Mouse (Mus musculus) kidney, adult 18-20 months (tissue): ENCODE measurements around the gene Ephb3.

Source experiments
- DNase-seq: peaks from one replicate; pipeline ENCODE4 v3.0.0; 2021

The Ephb3 gene

DNA sequence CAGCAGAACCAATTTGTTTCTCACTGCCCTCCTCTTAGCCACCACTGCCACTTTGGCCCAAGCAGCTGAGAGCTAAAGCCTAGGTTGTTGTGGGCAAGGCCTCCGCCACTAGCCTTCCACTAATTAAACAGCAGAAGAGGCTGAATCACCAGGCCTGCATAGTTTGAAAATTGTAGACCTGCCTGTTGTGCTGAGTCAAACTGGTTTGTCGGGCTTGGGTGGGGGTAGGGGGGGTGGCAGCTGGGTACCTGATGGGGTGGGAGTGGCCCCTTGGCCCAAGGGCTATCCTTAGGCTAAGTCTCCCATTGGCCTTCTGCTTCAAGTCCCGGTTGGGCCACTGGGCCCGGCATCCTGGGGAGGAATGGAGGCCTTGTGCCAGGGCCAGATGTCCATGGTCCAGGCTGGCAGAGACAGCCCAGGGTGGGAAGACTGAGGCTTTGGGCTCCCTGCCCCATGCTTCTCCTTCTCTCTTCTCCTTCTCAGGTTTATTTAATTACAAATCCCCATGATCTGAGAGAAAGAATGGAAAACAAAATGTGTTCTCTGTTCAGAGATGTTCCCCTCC, 3.5 kb downstream of the Ephb3 start:
- DNase-seq: no peak

DNA sequence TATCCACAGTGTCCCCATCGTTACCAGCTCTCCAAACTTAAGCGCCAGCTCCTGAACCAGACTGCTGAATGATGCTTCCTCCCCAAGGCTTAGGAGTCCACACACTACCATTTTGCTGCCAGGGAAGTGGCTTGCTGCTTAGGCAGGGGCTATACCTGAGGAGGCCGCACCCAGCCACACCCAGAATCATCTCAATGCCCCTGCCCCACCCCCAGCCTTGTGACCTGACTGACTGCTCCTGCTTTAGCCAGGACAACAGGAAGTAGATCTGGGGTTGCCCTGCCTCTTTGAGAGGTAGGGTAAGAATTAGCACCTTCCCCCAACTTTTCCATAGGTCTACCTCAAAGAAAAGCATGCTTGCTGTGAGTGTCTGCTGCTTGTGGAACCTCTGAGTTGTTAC, 4.7 kb downstream of the Ephb3 start:
- DNase-seq: no peak

DNA sequence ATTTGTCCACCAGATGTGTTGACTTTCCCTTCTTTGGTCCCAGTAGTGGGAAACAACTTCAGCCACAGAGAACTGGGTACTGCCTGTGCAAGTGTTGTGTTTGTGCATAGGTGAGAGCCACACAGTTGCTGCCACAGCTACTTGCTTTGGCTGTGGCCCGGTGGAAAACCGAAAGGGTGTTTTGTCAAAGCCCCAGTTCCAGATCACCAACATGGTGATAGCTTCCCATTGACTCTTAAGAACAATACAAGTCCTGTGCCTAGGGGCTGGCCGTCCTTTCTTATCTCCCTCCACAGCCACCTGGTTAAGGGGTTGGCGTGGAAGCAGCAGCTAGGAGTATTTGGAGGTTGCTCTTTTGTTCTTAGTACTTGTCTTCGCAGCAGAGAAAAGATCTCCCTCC, 5.6 kb downstream of the Ephb3 start:
- no peak for DNase-seq

DNA sequence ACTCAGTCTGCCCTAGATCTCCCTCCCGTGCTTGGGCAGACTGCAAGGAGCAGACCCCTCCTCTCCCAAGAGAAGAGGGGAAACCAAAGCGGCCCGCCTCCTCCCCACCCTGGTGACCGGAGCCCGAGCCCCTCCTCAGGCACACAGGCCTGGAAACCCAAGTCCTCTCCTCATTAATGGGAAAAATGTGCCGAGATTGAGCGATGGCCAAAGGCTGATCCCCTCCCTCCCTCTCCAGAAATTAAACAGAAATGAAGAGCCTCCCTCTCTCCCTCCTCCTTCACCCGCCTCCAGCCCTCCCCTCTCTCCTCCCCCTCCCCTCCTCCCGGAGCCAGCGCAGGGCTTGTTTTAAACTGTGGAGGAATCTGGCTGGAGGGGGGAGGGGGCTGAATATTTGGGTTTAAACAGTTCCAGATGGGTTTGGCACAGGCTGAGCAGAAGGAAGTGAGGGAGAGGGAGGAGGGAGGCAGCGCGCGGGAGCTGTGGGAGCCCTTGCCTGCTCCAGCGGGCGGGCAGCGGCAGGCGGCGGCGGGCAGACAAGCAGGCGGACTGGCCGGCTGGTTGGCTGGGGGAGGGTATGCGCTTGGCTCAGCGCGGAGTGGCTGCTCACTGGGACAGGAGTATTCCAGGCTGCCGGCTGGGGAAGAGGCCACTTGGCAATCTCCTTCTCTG, 6.2 kb downstream of the Ephb3 start:
- peak; percentile 78 for DNase-seq

DNA sequence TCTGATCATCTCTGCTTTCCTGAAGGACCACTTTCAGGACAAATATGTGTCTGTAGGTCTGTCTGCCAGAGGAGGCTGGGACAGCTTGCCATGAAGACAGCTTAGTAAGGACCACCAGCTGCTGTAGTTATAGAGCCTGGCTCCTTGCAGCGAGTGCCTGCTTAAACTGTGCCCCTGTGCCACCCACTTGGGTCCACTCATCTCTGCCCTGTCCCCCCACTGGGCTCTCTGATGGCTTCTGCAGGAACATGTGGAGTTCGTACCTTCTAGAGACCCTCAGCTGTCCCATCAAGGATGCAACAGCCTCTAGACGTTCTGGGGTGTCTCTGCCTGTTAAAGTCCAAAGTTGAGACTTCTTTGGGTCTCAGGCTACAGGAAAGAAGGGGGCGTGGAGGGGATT, 6.9 kb downstream of the Ephb3 start:
- no peak for DNase-seq

DNA sequence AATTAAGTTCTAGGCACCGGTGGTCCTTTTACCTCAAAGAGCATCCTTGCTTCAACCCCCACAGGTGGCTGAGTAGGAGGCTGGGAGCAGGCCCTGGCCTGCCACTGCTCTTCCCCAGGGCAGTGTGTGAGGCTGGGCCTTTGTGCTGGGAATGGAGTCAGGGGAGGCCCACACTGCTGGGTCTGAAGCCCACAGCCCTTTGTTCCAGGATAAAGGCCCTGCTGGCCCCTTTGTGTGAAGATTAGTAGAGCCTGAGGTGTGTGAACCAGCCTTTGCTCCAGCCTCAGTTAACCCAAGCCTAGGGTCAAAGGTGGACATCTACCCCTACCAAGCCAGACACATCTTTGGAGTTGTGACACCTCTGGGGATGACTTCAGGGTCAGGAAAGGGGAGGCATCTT, 7.8 kb downstream of the Ephb3 start:
- DNase-seq: no peak

DNA sequence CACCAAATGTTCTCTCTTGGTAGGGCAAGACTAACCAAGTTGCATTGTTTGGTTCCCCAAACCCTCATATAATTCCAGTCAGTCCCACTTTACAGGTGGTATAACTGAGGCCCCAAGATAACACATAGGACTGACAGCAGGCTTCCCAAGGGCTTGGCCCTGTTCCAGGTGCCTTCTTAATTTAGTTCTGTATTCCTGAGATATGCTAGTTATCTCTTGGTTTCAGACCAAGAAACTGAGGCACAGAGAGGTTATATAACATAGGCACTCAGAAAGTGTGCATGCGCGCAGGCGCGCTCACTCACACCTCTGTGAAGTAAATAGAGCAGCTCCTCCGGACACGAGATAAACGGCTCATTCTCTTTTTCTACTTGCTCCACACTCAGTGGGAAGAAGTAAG, 9.4 kb downstream of the Ephb3 start:
- no peak for DNase-seq

DNA sequence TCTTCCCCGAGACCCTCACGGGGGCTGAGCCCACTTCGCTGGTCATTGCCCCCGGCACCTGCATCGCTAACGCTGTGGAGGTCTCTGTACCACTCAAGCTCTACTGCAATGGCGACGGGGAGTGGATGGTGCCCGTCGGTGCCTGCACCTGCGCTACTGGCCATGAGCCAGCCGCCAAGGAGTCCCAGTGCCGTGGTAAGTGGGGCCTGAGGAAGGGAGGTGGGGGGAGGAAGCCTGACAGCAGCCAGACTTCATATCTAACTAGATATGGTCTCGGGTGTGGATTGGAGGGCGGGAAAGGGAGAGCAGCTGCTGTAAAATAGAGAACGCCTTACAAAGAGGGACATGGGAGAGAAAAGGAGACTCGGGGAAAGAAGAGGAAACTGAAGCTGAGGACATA, 10.2 kb downstream of the Ephb3 start:
- no peak for DNase-seq

DNA sequence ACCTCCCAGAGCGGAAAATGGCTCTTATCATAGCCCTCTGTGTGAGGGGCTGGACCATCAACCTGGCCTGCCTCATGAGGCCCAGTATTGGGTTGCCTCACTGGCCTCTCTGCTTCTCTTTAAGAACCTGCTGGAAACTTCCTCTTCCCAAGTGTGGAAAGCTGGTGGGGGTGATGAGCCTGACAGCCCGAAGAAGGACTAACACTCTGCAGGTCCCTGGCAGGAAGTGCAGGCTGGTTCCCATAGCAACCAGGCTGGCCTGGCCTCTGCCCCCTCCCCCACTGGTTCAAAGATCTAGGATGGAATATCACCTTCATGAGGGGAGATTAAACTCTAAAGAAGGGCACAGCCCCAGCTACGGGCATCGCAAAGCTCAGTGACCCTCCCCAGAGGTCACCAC, 11.5 kb downstream of the Ephb3 start:
- no peak for DNase-seq

DNA sequence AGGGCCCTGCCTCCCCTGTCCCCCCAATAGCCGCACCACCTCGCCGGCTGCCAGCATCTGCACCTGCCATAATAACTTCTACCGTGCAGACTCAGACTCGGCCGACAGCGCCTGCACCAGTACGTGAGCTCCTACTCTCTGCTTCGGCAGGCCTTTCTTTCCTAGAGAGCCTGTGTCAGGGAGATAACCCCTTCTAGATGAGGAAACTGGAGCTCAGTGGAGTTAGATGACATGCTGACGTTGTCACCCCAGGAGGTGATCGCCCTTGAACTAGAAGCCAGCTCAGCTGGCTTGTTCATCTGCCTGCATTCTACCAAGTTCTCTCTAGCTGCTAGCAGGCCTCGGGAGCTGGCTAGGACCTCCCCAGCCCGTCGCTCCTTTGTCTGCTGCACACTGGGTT, 12.7 kb downstream of the Ephb3 start:
- no peak for DNase-seq

DNA sequence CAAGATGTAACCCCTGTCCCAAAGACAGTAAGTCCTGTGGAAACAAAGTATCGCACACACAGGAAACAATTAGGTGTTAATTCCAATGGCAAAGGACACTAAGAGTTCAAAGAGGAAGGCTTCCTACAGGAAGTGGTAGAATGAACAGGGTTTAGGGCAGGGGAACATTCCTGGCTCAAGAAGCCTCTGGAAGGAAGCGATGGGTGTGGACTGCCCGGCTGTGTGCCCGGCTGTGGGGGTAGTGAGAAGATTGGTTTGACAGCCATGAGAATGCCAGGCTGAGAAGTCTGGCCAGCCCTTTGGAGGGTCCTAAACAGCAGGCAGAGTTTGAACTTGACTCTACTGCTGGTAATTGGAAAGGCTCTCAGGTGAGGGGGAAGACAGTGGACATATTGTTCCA, 15.1 kb downstream of the Ephb3 start:
- DNase-seq: no peak

DNA sequence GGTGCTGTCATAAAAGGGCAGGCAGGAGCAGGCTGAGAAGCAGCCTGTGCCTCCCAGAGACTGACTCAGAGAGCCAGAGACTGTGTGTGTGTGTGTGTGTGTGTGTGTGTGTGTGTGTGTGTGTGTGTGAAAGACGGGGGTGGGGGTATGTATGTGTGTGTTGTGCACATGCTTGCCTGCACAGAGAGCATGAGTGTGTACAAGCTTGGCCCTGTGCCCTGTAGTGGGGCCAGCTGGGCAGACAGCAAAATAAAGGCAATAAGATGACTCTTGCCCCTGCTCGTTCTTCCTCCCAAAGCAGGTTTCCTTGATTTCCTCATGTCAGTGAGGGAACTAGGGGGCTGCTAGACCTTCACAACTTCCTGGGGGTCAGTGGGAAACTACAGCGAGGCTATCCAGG, 18.5 kb downstream of the Ephb3 start:
- DNase-seq: no peak

DNA sequence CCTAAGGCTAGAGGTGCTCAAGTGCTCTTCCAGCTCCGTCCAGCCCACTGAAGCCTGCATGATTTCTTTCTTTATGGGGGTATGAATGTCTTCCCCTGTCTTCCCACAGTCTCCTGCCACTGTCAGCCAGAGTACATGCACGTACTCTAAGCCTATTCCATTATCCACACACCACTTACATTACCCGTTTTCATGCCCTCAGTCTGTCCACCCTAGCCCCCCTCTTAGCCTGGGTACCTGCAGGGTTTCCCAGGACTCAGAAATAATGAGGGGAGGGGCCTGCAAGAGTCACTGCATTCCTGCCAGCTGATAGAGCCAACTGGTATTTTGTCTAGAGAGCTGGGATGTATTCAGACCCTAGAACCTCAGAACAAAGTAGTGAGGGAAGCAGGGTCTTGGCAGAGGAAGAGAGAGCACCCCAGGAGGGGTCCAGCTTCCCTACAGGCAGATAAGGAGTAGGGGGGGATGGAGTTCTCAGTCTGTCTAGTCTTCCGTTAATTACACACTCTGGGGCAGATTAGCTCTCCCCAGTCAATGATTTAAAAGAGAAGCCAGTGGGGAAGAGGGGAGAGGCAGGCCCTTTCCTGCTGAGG, 20.2 kb downstream of the Ephb3 start:
- DNase-seq: no peak

DNA sequence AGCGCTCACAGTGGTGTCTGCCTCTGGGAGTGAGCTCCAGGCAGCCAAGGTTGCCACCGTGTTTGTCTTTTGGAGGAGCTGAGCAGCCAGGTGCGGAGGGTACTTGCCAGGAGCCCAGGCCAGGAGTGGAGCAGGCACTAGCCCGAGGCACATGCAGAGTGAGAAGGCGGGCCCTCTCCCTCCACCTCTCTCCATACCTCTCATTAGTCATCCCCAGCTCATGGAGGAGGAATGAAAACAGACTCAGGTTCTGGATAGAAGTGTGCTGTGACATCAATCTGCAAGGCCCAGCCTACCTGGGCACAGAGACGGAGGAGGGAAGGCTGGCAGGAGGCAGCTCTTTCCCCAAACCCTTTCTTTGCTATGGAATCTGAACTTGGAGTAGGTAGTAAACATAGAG, 22.1 kb downstream of the Ephb3 start:
- DNase-seq: no peak

DNA sequence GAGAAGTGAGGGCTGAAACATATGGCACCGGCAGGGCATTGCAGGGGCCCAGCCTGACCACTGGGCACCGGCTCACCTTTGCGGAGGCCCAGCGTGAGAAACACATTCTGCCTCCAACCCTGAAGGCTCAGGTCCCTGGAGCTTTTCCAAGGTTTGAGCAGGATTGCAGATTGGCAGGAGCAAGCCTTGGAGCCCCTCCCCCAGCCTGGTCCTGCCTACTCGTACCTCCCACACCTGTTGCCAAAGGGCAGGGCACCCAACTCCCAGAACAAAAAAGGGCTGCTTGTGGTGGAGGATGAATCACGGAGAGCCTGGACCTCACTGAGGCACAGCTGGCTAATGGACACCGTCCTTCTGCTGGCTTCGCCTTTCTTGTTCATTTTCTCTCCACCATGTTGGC, 30.6 kb downstream of the Ephb3 start:
- peak; percentile 63 for DNase-seq

DNA sequence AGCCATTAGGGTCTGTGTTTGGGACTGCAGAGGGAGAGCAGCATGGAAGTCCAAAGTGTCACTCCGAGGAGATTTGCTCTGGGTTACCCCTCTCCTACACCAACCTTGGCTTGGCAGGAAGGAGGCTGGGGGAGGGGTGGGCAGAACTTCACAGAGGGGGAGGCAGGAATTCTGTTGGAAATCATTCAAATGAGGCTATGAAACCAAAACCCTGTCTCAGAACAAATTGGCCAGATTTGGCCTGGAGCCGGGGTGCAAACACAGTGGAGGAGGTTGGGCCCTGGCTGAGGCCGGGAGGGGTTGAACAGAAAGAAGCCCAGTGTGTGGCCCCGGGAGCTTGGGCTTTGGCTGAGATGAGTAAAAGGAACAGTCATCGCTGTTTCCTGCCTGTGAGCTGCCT, 34.2 kb downstream of the Ephb3 start:
- no peak for DNase-seq

DNA sequence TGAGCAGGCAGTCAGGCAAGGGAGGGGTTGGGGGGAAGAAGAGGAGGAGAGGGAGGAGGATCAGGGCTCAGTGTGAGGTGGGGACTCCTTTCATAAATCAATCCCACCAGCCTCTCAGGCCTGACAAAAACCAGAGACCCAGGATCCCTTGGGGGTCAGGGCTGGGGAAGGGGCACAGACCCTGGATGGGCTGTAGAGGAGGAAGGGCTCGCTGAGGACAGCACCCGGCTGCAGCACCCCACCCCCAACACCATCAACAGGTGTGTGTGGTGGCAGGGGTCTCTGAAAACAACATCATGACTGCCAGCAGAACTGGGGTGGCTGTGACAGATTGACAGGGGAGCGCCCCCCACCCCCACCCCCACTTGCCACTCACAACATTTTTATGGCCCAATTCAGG, 36.0 kb downstream of the Ephb3 start:
- no peak for DNase-seq

DNA sequence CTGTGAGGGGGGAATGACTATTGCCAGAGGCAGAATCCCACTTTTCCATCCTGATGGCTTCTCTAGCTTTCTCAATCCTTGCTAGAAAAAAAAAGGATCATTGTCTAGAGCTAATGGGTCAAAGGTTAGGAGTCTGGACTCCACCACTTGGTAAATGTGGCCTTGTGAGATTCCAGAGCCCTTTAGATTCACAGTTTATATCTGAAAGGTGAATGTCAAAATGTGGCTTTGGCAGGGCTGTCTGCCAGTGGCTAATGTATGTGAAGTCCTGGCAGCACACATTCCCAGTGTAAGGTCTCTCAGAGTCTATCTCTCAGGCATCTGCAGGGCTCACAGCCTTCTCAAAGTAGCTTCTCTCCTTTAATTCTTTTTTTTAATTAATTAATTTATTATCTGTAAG, 36.5 kb downstream of the Ephb3 start:
- DNase-seq: no peak

DNA sequence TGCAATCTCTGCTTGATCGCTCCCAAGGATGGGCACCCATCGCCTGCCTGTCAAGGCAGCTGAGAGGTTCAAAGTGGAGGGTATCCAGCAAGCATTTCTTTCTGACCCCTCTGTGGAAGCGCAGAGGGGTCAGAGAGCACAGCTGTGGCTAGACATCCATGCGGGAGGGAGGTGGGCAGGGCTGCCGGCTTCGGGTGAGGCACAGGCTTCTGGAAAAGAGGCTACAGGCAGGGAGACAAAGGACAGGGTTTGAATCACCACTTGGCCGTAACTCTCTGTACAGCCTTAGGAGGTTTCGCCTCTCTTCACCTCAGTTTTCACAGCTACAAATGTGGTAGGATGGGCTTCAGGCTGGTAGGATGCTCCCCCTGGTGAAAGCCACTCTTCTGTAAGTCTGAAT, 38.4 kb downstream of the Ephb3 start:
- no peak for DNase-seq

DNA sequence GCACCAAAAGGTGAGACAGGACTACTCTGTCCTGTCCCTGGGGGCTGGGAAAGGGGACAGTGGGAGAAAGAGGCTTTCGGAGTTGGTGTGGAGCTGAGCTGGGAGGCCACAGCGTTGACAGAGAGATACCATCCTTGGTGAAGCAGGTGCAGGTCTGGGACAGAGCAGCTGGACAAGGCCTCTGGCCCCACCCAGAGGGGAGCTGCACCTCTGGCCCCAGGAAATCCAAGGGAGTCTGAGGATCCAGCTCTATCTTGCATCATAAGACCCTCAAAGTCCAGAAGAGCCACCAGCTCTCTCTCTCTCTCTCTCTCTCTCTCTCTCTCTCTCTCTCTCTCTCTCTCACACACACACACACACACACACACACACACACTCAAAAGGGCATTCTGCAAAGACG, 40.2 kb downstream of the Ephb3 start:
- no peak for DNase-seq

DNA sequence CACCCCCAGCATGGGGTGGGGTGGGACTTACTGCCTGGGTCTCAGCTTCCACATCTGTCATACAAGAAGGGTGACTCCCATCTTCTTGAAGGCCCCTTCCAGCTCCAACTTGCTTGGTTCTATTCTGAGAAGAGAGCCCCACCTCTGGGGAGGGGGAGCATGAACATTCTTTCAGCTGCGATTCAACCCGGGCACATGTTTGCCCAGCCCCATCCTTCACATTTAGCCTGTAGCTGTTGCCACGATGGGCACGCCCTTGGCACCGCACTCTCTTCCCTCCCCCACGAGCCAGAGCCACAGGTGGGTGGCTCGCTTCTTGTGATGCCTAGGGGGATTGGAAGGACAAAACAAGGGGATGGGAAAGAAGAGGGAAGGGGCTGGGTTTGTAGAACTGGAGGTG, 40.8 kb downstream of the Ephb3 start:
- no peak for DNase-seq

DNA sequence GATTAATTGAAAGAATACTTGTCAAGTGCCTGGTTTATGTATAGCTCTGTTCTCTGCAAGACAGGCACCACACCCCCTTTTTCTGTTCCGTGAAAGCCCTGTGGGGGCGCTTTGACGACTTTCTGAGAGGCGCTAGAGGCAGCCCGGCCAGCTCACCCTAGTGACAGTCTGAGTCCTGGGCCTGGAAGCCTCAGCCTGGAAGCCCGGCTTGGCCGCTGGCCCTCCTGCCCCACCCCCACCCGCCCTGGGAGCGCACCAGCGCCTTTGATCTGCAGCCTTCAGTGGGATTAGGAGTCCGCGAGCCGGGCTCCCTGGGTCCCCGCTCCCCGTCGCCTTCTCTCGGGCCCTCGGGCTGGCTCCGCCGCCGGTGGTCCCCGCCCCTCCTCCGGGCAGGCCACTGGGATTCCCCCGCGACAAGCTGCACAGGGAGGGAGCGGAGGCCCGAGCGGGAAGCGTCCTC, 41.4 kb downstream of the Ephb3 start:
- peak; percentile 82 for DNase-seq

DNA sequence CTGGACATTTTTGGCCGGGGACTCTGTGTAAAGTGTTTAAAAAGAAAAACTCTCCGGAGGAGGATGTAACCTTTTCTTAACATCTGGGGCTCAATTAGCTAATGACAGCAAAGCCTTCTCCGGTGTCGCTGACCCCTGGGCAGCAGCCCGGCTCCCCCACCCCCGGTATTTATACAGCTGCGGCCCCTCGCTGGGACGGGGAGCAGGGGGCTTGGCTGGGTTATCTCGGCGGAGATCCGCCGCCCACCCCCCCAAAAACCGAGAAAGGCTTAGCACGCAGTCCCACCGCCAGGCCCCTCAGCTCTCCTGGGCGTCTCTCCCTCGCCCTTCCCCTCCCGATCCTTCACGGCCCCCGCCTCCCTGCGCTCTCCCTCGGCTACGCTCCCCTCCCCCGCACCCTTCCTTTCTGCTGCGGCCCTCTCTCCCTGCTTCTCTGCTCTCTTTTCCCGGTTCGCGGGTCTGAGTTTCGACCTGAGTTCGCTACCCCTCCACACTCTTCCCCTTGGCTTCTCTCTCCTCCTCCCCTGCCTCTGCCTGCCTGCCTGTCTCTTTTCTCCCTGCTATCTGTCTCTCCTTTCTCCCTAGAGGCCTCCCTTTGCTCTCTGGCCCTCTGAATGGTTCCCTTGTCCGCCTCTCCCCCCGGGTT, 42.0 kb downstream of the Ephb3 start:
- no peak for DNase-seq

DNA sequence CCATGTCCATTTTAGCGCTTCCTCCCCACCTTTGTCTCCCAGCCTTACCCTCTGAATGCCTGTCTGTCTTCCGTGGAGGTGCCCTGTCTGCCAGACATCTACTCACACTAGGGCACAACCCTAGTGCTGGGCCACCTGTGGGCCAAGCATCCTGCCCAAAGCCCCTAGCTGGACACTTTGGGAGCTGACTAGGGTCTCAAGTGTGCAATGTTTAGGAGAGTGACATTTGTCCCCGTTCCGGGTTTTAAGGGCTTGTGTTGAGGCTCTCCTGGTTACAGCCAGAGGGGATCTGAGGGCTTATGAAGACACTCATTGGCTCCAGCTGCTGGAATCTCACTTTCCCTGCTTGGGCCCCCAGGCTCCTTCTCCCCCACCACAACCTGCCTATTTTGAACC, 42.5 kb downstream of the Ephb3 start:
- no peak for DNase-seq
